Comparison of ENCODE assay signal across 23 mouse cellular contexts in genomic region chr7:49202971-49203370, GRCm38 (mm10).
DNase-seq lines count a peak whose midpoint lies in the region; ATAC-seq and TF ChIP-seq lines count a peak whose summit lies in the region.
"Had no signal": no experiment of that assay in that cellular context is flagged by ENCODE, and none has a peak within 500 bp of the region (broad histone marks: within the 10 kb centered on the region; RNA-seq: fewer than 3 reads in every experiment).

No protein-coding gene starts in this region.

- H3K27me3 ChIP-seq in intestine, embryonic 15.5 days (replicated peaks), result no peaks in the 10 kb centered on the region
- no peaks in the 10 kb centered on the region for H3K27me3 ChIP-seq in intestine, postnatal 0 days (replicated peaks; ENCODE audit: control insufficient read depth, insufficient read depth, low read length)
- H3K27me3 ChIP-seq: forebrain, embryonic 13.5 days; Patski had no signal

- no peaks in the 10 kb centered on the region for H3K9me3 ChIP-seq in intestine, embryonic 15.5 days
- no peaks in the 10 kb centered on the region for H3K9me3 ChIP-seq in intestine, postnatal 0 days (ENCODE audit: control insufficient read depth)
- H3K9me3 ChIP-seq: forebrain, embryonic 13.5 days; liver, embryonic 12.5 days had no signal

- 42% methylated on average over 4 of the region's 4 CpGs for WGBS in intestine, embryonic 15.5 days
- 25% methylated on average over 4 of the region's 4 CpGs for WGBS in intestine, postnatal 0 days

- no peak overlapping the region for H3K9ac ChIP-seq in intestine, embryonic 15.5 days
- H3K9ac ChIP-seq in intestine, postnatal 0 days (ENCODE audit: low read depth, low read length), result no peak overlapping the region
- H3K9ac ChIP-seq: forebrain, embryonic 13.5 days; liver, embryonic 12.5 days; lung, embryonic 14.5 days had no signal

- no peak overlapping the region for H3K4me2 ChIP-seq in intestine, embryonic 15.5 days (replicated peaks)
- H3K4me2 ChIP-seq in intestine, postnatal 0 days (replicated peaks; ENCODE audit: low read depth), result no peak overlapping the region
- H3K4me2 ChIP-seq: forebrain, embryonic 13.5 days; liver, embryonic 12.5 days; lung, embryonic 14.5 days had no signal

- DNase-seq in cerebellum, postnatal 25 days, result peak; percentile 65 to 70
- DNase-seq in cerebellum, postnatal 4 days (ENCODE audit: low spot score in 2 of 2), result no peak
- peak; percentile 3 for DNase-seq in induced T-regulatory cell, adult 2 months (ENCODE audit: low read depth)
- peak; percentile 1 to 4 for DNase-seq in natural killer cell, adult 2 months (ENCODE audit: low spot score in 2 of 2)
- DNase-seq in left cerebral cortex, adult 8-10 months (ENCODE audit: low spot score in 2 of 2), result no peak
- no peak for DNase-seq in heart, postnatal 36 days
- DNase-seq: adrenal gland, postnatal 36 days; gastrocnemius, postnatal 14 days; heart, adult 2 months; heart, postnatal 10 days; kidney, adult 9 months; left cerebral cortex, postnatal 4 days; lung, embryonic 14.5 days; midbrain, embryonic 14.5 days; retina, postnatal 1 day; thymus, adult 2 months had no signal

- intact Hi-C loops in heart, postnatal 36 days (cut with DNase I), result no loop called here

- no peak overlapping the region for H3K27ac ChIP-seq in intestine, embryonic 15.5 days
- no peak overlapping the region for H3K27ac ChIP-seq in intestine, postnatal 0 days (ENCODE audit: low read depth, low read length)
- H3K27ac ChIP-seq: forebrain, embryonic 13.5 days; heart, adult 2 months; liver, embryonic 12.5 days; macrophage had no signal

- 0 out of 2 replicates have a peak, but pooled peaks have one; percentile 44 for ATAC-seq in intestine, embryonic 15.5 days
- ATAC-seq in intestine, postnatal 0 days, result no peak
- ATAC-seq: forebrain, embryonic 13.5 days; liver, embryonic 12.5 days; Patski had no signal

- H3K4me1 ChIP-seq in intestine, embryonic 15.5 days (replicated peaks), result no peaks in the 10 kb centered on the region
- no peaks in the 10 kb centered on the region for H3K4me1 ChIP-seq in intestine, postnatal 0 days (replicated peaks; ENCODE audit: control insufficient read depth, insufficient read depth, low read length)
- H3K4me1 ChIP-seq: liver, embryonic 12.5 days had no signal

- TF ChIP-seq CTCF in intestine, postnatal 0 days (IDR thresholded peaks at IDR 0.05; ENCODE audit: low read depth), result no peak

- no peaks in the 10 kb centered on the region for H3K36me3 ChIP-seq in intestine, embryonic 15.5 days
- H3K36me3 ChIP-seq in intestine, postnatal 0 days (ENCODE audit: control insufficient read depth, insufficient read depth), result no peaks in the 10 kb centered on the region
- H3K36me3 ChIP-seq: liver, embryonic 12.5 days had no signal

- no peak overlapping the region for H3K4me3 ChIP-seq in intestine, embryonic 15.5 days (replicated peaks)
- no peak overlapping the region for H3K4me3 ChIP-seq in intestine, postnatal 0 days (ENCODE audit: low read depth, low read length)
- H3K4me3 ChIP-seq: forebrain, embryonic 13.5 days; heart, adult 2 months; liver, embryonic 12.5 days; myocyte had no signal

Comparison
In these comparisons a context has a peak if more than half of its experiments do, and no peak if none do; other contexts are left out.
1. DNase-seq: peak in cerebellum, postnatal 25 days (2 of 2), induced T-regulatory cell, adult 2 months (single experiment) and natural killer cell, adult 2 months (2 of 2); none in cerebellum, postnatal 4 days (0 of 2), left cerebral cortex, adult 8-10 months (0 of 2) and heart, postnatal 36 days (0 of 2).